Mouse (Mus musculus) heart, adult 9 months (tissue): ENCODE data around the gene Glis3.

ENCODE experiments used
- DNase-seq, 2 experiments: peaks; one replicate each; pipeline ENCODE4 v3.0.0; 2022; ENCODE audit warnings: low spot score in 2 of 2

Glis3 gene

DNA sequence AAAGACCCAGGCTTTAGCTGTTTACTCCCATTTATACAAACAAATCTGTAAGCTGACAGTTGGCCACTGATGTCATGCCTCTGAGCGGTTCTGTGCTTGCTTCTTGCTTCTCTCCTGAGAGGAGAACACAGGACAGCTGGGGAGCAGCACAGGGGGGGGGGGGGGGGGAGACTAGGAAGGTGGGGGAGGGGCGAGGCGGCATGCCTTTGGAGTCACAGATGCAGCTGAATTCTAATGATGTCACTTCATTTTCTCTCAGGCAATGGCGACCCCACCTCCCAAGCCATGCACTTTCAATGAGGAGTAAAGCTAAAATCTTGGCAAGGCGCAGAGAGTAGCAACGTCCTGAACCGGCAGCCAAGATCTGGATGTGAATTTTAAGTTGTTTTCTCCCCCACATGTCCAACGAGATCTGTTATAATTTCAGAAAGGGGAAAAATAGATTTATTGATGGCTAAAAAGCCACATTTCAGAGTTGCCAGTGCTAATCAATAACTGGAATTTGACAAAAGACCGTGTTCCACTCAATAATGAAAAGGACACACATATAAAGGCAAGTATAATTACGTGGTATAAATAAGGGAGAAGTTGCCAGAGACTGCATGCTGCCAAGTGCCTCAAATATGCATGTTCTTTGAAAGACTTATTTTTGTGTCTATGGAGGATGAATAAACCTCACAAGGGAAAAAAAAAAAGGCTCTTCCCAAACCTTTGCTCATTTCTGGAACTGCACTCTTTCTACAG, 297.5 kb downstream of the Glis3 start:
- DNase-seq, result no peak

DNA sequence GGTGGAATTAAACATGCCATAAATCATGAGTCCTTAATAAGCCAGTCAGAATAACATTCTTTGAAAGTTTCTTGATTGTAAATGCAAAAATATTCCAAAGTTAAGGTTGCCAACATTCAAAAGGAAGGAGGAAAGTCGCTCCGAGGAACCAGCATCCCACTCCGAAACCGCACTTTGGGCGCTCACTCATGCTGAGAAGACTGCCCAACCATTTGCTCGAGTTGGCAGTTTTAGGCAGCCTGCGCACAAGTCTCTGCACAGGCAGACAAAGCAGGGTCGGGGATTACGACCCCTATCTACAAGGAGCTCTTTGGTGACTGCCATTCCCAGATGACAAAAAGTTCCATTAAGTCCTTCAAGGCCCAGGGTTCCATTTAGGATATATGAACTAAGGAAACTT, 298.4 kb downstream of the Glis3 start:
- DNase-seq, result no peak

DNA sequence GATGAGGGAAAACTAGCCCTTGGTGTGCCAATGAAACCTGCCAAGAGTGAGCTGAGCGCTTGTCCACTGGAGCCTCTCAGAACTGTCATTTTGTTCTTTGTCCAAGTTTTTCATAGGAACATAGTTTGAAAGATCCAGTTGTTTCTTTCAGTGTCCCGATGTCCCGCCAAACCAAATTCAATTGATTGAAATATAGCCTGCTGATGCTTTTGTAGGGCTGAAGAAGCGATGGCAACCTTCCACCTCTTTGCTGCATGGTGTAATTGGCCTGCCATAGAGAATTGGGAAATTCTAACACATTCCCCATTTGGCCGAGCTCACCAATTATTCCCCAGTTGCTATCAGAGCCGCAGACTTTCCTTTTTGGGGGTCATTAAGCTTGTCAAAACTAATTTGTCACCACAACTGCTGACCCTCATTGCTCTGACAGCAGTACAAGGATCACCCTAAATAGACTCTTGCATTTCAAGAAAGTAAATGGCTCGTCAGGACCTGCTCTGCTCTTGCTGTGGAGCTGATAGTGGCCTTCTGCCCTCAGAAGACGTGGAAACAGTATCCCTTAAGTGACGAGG, 299.1 kb downstream of the Glis3 start:
- no peak for DNase-seq

DNA sequence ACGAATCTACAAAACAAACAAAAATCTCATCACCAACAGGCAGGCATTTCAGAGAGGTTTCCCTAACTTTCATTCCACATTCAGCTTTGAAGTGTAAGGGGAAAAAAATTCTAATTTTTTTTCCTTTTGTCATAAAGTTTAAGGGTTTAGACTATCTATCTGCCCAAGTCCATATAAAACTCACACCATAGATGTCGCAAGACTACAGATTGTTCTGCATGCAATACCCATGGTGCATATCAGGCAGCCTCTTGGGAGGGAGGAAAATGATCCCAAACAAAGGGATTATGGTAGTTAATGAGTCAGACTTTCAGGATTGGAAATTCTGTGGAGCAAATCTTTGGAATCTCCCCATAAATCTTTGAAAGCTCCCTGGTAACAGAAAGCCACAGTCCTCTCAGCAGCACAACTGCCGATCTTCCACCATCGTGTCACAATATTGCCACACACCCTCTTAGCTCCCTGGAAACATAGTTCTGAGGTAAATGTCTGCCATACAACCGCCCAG, 302.0 kb downstream of the Glis3 start:
- DNase-seq, result no peak

DNA sequence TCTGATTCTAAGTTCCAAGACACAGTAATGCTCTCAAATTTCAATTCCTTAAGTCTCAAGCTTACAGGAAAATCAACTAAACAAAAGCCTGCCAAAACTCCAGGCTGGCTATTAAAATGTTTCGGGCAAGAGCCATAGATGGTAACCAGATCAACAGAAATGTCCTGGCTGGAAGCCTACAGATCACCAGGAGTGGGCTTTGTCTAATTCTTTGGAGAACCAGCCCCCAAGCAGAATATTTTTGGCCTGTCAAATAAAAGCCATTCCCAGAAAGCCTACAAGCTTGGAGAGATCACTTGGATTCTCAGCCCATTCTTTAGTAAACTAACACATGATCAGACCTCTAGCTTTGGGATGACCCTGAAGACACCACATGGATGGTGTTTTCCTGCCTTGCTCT, 303.5 kb downstream of the Glis3 start:
- no peak for DNase-seq

DNA sequence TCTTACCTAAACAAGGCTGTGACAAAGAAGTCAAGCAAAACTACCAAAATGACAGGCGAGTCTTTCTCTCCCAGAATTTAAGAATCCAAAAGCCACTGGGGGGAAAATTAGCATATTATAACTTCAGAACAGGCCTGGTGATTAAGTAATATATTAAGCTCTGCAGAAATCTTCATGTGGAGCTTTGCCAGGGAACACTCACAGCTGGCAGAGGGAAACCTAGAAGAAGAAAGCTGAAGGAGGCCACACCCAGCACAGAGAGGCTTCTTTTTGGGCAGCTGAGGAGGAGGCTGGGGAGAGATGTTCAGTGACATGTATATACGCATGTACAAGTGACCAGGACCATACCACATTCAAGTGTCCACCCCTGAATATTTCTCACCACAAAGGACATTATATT, 304.1 kb downstream of the Glis3 start:
- DNase-seq, result no peak

DNA sequence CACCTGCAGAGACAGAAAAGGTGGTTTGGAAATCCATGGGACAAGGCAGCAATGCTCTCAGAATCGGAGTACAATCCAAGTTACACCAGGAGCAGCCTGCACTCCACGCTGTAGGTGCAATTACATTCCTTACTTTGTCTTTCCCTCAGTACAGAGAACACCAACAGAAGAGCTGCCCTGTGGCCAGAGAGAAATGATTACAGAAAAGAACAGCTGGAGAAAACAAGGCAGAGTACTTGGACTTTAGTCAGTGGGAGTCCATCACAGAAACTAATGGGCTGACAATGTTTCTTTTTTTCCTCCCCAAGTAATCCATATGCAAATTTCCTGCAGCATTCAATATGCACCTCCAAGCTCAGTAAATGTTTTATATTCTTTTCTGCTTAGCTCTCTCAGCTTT, 305.4 kb downstream of the Glis3 start:
- no peak for DNase-seq

DNA sequence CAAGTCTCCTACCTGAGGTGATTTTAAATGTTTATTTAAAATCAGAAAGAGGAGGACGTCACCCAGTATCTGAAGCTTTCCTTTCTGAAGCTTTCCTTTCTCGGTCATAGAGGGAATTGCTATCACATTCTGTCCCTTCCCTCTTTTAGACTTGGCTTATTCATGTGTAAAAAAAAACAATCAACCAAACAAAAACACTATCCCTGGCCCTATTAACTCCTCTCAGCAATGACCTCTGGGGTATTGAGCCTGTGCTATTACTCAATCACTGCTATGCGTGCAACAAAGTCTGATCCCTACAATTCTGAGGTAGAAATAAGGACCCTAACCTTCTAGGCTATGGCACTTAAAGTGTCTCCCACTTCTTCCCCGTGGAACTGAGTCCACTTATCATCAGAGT, 311.7 kb downstream of the Glis3 start:
- DNase-seq, result no peak

DNA sequence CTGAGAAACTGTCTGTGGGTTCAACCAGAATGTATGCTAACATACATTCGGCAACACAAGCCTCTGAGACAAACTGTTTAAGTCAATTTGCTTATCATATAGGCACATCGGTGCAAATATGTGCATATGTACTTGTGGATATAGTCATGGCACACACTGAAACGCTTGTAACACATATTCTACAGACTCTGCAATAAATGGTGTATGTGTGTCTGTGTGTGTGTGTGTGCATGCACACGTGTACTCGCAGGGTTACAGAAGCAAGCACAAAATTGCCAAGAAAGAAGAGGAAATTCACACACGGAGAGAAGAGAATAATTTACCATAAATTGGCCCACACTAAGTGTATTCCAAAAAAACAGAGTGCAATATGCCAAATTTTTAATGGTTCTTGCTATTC, 312.6 kb downstream of the Glis3 start:
- DNase-seq, result no peak

DNA sequence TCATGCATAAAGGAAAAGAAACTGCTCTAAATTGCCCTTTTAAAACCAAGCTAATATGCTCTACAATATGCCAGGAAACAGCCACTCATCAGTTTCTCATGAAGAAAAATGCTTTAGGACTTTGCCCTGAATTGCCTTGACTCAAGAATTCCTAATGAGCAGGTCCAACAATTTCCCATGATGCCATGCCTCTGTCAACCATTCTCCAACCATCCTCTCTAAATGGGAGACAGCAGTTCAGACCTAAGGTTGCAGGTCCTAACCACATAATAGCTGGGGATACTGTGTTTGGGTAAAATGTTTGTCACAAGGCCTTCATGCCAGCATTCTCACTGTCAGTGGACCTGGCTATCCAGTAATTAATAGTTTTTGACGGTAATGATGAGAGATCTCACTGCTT, 313.1 kb downstream of the Glis3 start:
- DNase-seq, result no peak

DNA sequence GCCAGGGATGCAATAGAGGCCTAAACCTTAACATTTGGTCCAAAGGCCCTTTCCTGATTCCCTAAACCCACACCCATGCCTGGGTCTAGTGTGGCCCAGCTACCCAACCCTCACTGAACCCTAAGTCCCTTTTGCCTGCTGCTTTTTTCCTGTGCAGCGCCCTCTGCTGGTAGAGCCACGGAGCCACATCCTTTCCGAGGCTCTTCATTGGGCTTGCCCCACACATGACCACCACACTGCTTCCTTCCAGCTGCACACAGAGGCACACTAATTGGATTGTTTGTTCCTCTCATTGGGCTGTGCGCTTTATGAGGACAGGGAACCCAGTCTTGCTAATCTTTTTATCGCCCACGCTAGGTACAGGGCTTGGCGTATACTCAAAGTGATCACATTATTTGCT, 314.0 kb downstream of the Glis3 start:
- no peak for DNase-seq

DNA sequence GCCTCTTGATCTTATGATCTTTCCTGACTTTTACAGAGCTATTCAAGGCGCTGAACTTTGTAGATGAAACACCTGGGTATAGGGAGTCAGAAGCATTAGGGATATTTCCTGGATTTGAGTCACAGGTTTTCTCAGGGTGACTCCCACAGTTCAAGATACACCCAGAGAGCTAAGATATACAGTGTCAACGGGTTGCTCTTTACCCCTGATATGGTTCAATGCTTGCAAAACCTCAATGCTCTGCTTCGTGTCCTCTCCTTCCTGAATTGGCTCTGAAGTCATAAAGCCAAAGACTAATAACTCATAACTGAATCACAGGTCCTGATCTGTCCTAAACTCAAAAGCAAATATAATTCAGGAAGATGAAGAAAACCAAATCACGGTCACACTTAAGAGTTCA, 319.0 kb downstream of the Glis3 start:
- DNase-seq, result no peak

DNA sequence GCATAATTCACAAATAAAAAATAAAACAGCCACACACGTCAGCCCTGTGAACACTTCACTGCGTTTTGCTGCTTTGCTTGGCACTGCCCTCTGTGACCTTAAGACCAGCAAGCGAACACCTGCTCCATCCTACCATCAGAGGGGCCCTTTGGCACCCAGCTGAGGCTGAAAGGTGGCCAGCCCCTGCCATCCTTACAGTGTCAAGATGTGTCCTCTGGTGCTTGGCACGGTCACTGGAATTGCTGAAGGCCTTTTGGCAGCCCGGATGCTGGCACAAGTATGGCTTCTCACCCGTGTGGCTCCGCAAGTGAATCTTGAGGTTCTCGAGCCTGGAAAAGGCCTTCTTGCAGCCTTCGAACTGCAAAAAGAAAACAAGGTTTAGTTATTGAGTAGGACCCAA, 322.3 kb downstream of the Glis3 start:
- DNase-seq, result no peak

DNA sequence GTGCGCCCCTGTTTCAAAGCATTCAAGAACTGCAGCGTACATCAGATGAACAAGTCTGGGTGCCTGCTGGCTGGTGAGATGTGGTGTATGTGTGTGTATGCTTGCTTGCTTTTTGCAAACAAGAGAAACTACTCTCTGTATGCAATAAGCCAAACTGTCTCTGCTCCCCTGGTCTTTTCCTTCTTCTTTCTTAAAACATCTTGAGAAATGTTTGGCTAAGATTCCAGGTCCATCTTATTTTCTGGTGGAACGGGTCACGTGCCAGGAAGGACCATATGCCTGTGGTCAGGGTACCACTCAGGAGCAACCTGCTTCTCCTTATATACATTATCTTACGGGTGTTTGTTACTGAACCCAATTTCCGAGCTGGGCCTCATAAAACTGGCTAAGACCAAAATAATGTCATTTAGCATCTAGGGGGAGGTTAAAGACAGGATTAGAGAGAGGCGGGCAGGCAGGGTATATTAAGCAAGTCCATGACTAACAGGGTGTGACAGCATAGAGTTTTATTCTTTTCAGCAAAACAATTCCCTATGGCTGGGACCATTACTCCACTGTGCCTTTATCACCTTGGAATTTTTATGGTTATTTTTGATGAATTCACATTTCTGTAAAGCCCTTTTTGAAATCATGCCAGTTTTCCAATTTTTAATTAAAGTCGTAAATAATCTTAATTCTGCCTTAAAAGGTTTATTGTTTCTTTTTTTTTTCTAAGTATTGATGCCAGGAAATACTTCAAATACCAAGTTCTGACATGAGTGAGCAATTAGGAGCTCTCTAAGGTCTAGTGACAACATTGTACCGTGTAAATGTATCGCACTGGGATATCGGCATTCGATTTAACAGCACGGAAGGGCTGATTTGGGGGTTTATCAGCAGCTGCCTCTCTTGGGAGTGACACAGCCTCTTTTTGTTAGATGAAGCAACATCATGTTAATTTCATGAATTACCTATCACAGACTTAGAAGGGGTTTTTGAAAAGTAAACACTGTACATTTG, 328.5 kb downstream of the Glis3 start:
- DNase-seq, result no peak

DNA sequence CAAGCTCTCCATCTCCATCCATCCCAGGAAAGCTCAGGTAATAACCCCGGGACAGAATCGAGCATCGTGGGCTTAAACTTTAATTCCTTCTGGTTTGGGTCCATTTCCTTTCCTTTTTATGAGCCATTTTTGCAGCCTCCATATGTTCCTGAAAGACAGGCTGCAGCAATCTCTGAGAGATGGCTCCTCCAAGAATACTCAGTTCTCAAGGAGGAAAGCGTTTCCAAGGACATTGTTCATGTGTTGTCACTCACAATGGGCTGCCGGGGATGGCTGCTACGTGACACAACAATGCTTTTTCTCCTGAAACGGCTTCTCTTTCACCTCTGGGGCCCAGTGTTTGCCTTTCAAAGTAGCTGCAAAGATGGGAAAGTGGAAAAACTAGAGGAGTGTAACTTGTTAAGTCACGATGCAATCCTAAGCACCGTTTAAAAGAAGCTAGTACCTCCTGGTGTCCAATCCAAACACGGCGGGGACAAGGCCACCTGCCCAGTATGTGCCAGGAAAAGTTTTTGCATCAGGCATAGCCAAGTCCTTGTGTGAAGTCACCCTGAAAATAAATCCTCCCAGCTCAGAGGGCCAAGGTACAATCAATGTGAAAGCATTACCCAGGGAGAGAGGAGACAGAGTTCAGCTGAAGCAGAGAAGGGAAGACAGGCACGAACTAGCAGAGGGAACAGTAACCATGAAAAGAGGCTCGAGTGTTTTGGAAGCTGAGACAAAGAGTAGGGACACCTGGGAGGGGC, 332.6 kb downstream of the Glis3 start:
- DNase-seq, result no peak

DNA sequence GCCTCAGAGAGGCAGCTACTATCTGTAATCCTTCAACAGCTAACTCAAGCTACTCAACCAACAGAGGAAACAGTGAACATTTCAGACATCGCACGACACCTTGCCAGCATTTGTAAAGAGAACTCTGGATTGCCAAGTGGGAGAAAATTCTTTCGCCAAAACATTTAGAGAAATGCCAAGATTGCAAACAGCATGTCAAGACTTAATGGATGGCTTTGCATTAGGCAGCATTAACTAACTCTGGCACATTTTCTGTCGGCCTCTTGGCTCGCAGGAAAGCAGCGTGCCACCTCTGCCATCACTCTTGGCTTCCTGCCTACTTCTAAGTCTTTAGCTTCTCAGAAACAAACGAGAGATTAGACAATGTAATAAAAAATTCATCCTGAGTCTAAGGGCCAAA, 336.2 kb downstream of the Glis3 start:
- no peak for DNase-seq

DNA sequence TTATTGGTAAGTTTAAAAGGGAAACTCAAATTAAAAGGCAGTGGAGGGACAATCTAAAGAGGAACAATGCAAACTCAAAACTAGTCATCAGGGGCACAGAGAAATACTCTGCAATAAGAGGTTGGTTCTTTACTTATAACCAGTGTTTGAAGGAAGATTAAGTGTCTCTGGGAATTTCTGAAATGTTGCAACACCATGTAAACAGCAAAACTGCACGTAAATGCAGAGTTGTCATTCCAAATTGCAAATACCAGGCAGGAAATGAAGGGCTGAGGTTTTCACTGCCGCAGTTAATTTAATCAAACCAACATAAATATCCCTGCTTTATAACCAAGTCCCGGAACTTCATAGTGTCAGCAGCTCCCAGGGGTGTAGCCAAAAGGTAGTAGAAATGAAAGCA, 342.3 kb downstream of the Glis3 start:
- no peak for DNase-seq

DNA sequence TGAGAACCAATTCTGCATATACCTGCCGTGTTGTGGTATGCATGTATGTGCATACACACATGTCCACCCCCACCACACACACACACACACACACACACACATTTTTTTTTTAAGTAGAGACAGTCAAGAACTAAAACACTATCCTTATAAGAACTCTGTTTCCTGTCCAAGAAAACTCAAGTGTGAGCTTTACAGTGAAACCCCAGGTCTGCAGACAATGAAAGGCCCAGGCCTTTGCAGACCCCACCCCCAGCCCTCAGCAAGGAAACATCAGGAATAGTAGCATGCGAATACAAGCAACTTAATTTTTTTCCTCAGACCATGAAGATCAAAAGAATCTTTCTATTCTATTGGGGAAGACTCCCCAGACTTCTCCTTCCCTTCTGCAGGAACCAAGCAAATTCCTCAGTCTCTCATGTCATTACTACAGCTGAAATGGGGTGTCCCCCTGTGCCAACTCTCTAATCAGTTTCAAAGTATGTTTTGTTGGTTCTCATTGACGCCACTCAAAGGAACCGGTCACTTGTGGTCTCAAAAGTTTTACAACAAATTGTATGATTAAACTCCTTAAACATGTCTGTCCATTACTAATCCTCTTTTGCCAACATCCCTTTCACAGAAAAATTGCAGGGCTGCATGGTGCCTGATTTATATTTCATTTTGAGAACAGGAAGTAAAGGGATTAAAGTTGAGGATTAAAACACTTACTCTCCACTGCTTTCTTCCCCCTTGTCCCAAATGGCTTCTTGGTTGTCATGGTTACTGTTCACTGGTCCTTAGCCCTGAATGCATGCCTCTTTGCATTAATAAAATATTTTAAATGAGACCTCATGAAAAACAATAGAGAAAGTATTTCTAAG, 343.0 kb downstream of the Glis3 start:
- no peak for DNase-seq

DNA sequence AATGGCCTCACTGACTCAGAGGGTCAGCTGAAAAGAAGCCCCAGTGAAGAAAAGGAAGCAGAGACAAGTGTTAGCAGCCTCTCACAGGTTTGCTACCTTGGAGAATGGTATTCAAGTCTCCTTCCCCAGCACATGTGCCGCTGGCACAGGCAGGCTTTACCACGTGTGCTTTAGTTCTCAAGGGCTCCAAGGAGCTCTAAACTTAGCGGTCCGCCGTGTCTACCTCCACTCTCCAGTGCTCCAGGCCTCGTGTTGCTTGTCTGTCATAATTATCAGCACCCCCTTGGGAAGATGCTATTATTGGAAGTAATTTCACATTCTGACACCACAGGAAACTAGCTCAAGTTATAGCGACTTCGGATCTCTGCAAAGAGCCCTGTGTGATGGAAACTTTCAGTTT, 344.0 kb downstream of the Glis3 start:
- no peak for DNase-seq

DNA sequence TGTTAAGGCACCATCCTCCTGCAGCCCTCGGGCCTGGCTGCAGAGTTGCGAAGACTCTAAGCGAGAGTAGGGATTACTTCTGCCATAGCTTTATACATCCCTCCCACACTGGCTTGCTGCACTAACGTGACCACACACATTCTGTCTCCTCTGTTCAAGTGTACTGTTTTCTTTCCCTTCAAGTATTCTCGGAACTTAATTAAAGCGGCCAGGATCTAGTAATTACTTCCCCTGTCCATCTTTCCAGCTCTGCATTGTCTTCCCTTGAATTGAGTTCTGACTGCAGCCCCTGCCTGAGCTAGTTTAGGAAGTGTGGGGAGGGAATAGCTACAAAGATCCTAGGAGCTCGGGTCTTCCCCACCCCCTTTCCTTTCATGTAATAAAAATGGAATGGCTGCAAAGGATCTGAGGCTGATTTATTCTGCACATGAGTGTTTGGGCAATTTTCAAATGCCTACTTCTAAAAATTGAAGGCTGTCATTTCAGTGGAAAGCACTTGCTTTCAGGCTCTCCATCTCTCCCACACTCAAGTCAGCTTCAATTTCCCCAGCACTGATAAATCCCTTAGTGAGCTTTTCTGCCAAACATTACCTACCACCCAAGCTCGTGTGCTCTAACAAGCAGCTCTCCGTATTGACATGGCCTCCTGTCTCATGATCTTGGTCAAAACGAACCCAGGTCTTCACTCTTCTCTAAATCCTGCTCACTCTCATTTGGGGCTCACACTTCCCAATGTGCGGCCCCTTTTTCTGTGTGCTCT, 346.7 kb downstream of the Glis3 start:
- DNase-seq, result no peak
